Mouse (Mus musculus) MEL-GATA-1-ER (cell line): ENCODE results near the gene Gm20888.
"Not testable (repeated sequence)": the region's sequence is repeated elsewhere in the genome, so short reads cannot be mapped to it uniquely, and the experiment has no call there.

Experiments used
- DNase-seq: peaks from one replicate; pipeline ENCODE4 v3.0.0-alpha.2; 2012; ENCODE audit warnings: low read depth; ENCODE audit errors: extremely low read depth

Gene Gm20888

DNA sequence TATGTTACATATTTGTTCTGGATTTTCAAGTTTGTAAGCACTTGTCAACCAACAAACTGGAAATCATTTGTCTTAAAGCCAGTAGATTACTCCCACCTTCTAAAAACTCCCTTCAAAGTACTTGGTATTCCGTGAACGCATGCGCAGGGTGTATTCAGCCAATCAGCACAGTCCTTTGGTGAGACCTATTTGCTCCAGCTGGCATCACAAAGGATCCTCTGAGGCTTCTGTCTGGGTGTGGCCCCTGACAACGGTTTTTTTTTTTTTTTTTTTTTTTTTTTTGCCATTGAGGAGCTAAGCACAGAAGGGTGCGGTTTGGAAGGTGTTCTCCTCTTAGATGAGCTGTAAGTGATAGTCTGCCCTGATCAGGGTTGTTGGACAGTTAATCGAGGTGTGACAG, at the start of gene Gm20888:
Gm20888 (plus strand) TSS at position 301 of the 400 bp plus-strand sequence.
- not testable (repeated sequence) for DNase-seq
